Mouse (Mus musculus) C2C12 (cell line): ENCODE data around the gene Abl2. TPM values are rescaled to one million over a fixed set of nuclear protein-coding genes. Genes with fewer than 3 reads are reported as not detected.

ENCODE experiments used
- H3K27me3 ChIP-seq: one replicate; pipeline ENCODE4 v1.6.1; 2011; ENCODE audit not compliant: control insufficient read depth, insufficient read depth, insufficient read length
- H3K36me3 ChIP-seq: one replicate; pipeline ENCODE4 v1.6.1; 2011; ENCODE audit not compliant: control insufficient read depth, insufficient read depth
- H3K4me3 ChIP-seq: one replicate; pipeline ENCODE4 v1.5.1; 2011; ENCODE audit warnings: mild to moderate bottlenecking, control low read depth; ENCODE audit not compliant: poor library complexity, insufficient read depth, severe bottlenecking
- H3K79me2 ChIP-seq: one replicate; pipeline ENCODE4 v1.6.1; 2011; ENCODE audit not compliant: control insufficient read depth, insufficient read depth
- H3K79me3 ChIP-seq: one replicate; pipeline ENCODE4 v1.6.1; 2011; ENCODE audit warnings: low read depth, control low read depth
- H3ac ChIP-seq: one replicate; pipeline ENCODE3; 2011; ENCODE audit warnings: low read depth; ENCODE audit not compliant: control insufficient read depth, insufficient read length
- CEBPB ChIP-seq: IDR thresholded peaks from one replicate; pipeline ENCODE4 v1.6.1; 2011; ENCODE audit warnings: low read depth, mild to moderate bottlenecking, control low read depth, moderate library complexity
- CTCF ChIP-seq: IDR thresholded peaks from one replicate; pipeline ENCODE4 v1.5.1; 2011; ENCODE audit not compliant: control insufficient read depth, insufficient read depth, insufficient read length
- FOSL1 ChIP-seq: IDR thresholded peaks from one replicate; pipeline ENCODE4 v1.8.0; 2011; ENCODE audit warnings: mild to moderate bottlenecking, low read length; ENCODE audit not compliant: poor library complexity, insufficient read depth, severe bottlenecking
- MAX ChIP-seq: IDR thresholded peaks from one replicate; pipeline ENCODE4 v1.6.1; 2011; ENCODE audit warnings: mild to moderate bottlenecking, control low read depth
- MYOD1 ChIP-seq: IDR thresholded peaks from one replicate; pipeline ENCODE4 v1.6.1; 2011; ENCODE audit warnings: low read depth; ENCODE audit not compliant: control insufficient read depth, insufficient read length
- MYOG ChIP-seq: IDR thresholded peaks from one replicate; pipeline ENCODE4 v1.6.1; 2011; ENCODE audit not compliant: control insufficient read depth, insufficient read length; ENCODE audit errors: extremely low read depth
- USF1 ChIP-seq: IDR thresholded peaks from one replicate; pipeline ENCODE4 v1.6.1; 2011; ENCODE audit warnings: low read depth, mild to moderate bottlenecking, control low read depth, moderate library complexity
- polyA plus RNA-seq: library from polyadenylated mRNA; unstranded; fragments of >200 nt; fragmentation: generic; extraction: Trizol; gene quantifications from one replicate; pipeline ENCODE4 v1.2.1, GENCODE M21; 2012; ENCODE audit warnings: missing spikeins

Abl2 gene
- polyA plus RNA-seq, 1 experiment, result 17.1 TPM

- no peaks in the 10 kb centered on the region for H3K27me3 ChIP-seq
- H3K79me3 ChIP-seq, result peaks cover 2% of the 10 kb centered on the region
- no peak overlapping the region for H3K4me3 ChIP-seq
- no peaks in the 10 kb centered on the region for H3K79me2 ChIP-seq
- TF ChIP-seq MAX, result no peak
- TF ChIP-seq MYOG, result no peak
- no peak for TF ChIP-seq USF1
- no peak for TF ChIP-seq FOSL1
- TF ChIP-seq CEBPB, result no peak
- no peak for TF ChIP-seq MYOD1
- TF ChIP-seq CTCF, result no peak
- H3K36me3 ChIP-seq, result peaks cover 1% of the 10 kb centered on the region
- no peak overlapping the region for H3ac ChIP-seq
Measured at GRCm38 (mm10) chr1:156677230-156677629, 118.6 kb downstream of the Abl2 start.

DNA sequence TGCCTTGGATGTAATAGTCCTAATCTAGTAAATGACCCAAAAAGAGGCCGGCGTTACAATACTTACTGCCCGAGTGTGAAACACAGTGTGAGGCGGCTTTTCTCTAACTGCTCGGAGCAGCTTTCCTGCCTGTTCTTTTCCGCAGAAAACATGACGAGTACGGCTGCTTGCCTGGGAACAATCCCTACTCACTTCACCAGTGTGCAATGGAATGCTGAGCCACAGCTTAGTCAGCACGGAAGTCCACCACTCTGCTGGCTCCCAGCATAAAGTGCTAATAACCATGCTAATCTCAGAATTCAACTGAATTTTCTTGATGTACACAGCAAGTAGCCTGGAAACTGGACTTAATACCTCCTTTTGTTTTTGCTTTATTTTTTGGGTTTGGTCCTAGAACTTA lies 121.0 kb downstream of the Abl2 start:
- no peaks in the 10 kb centered on the region for H3K79me2 ChIP-seq
- H3ac ChIP-seq, result no peak overlapping the region
- peaks cover 11% of the 10 kb centered on the region for H3K36me3 ChIP-seq
- no peak overlapping the region for H3K4me3 ChIP-seq
- H3K27me3 ChIP-seq, result no peaks in the 10 kb centered on the region
- H3K79me3 ChIP-seq, result no peaks in the 10 kb centered on the region
- TF ChIP-seq USF1 (no peak), CEBPB (no peak), FOSL1 (no peak)

DNA sequence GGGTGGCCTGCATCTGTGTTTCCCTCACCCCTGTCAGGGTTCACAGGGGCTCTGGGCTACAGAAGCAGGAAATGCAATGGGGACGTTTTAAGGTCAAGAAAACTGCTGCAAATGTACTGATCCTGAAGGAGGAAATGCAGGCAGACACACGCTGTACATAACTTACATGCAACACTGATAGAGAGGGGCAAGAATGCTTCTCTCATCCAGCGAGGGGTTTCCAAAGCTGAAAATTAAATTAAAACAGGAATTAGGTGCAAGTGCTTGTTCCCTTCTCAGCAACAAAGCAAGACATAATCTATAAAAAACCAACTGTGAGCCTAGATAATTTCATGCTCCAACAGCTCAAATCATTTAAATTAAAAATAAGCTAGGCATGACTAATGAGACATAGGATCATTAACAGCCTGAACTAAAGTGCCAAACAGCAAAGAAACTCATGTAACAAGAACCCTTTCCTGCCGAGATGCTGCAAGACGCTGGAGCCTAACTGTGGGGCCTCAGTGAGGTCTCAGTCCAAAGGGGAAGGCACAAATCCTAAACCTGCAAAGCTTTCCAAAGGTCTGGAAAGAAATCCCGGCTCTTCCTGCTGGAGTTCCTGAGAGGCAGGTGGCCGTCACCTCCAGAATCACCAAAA lies 127.6 kb downstream of the Abl2 start:
- TF ChIP-seq MYOD1 (no peak), CEBPB (no peak), MAX (no peak), CTCF (no peak), MYOG (no peak), USF1 (no peak), FOSL1 (no peak)
- peaks cover 34% of the 10 kb centered on the region for H3K36me3 ChIP-seq

More for the DNA sequence above, 127.6 kb downstream of the Abl2 start:
- Histone ChIP-seq H3ac (no peak overlapping the region), H3K79me3 (no peaks in the 10 kb centered on the region), H3K27me3 (no peaks in the 10 kb centered on the region), H3K79me2 (no peaks in the 10 kb centered on the region), H3K4me3 (no peak overlapping the region)

Other genes starting within 250 kb of the Abl2 start
- gene Nphs2, start 248.1 kb upstream of the Abl2 start, polyA plus RNA-seq, result 0.04 TPM
- 905 TPM for gene Gm2000, start 192.7 kb upstream of the Abl2 start, polyA plus RNA-seq
- gene Axdnd1, start 137.6 kb upstream of the Abl2 start, polyA plus RNA-seq, result 0.22 TPM
- 72.5 TPM for gene Soat1, start 84.5 kb upstream of the Abl2 start, polyA plus RNA-seq
- 1.5 TPM for gene Gm10031, start 34.8 kb upstream of the Abl2 start, polyA plus RNA-seq
- gene Tor3a, start 115.6 kb downstream of the Abl2 start, polyA plus RNA-seq, result 10.6 TPM
- 19.9 TPM for gene Fam20b, start 160.3 kb downstream of the Abl2 start, polyA plus RNA-seq